Mouse (Mus musculus) neural tube, embryonic 15.5 days (tissue): ENCODE results near the gene Gprin3. TPM values are rescaled to one million over a fixed set of nuclear protein-coding genes. Genes with fewer than 3 reads are reported as not detected.

Experiments used
- ATAC-seq: fragments of 200-750 bp; cut with Nextera tagmentation; 2 replicates; pipeline ENCODE4 v1.8.0; 2017; ENCODE audit warnings: mild to moderate bottlenecking, moderate TSS enrichment, moderate library complexity; ENCODE audit not compliant: low FRiP score
- H3K27ac ChIP-seq: fragments of 300-500 bp; sonication (generic); replicated peaks from 2 replicates; pipeline ENCODE4 v1.5.1; 2015; ENCODE audit warnings: mild to moderate bottlenecking, inconsistent platforms
- H3K27me3 ChIP-seq: fragments of 300-500 bp; sonication (generic); replicated peaks from 2 replicates; pipeline ENCODE4 v1.6.1; 2015; ENCODE audit warnings: inconsistent platforms
- H3K36me3 ChIP-seq: fragments of 300-500 bp; sonication (generic); 2 replicates; pipeline ENCODE4 v1.6.1; 2015; ENCODE audit warnings: inconsistent platforms
- H3K4me1 ChIP-seq: fragments of 300-500 bp; sonication (generic); 2 replicates; pipeline ENCODE4 v1.6.1; 2015; ENCODE audit warnings: inconsistent platforms
- H3K4me2 ChIP-seq: fragments of 300-500 bp; sonication (generic); 2 replicates; pipeline ENCODE4 v1.6.1; 2015; ENCODE audit warnings: inconsistent platforms, mild to moderate bottlenecking, moderate library complexity
- H3K4me3 ChIP-seq: fragments of 300-500 bp; sonication (generic); replicated peaks from 2 replicates; pipeline ENCODE4 v1.5.1; 2015; ENCODE audit warnings: mild to moderate bottlenecking, inconsistent platforms
- H3K9ac ChIP-seq: fragments of 300-500 bp; sonication (generic); replicated peaks from 2 replicates; pipeline ENCODE4 v1.6.1; 2015; ENCODE audit warnings: mild to moderate bottlenecking, inconsistent platforms
- H3K9me3 ChIP-seq: fragments of 300-500 bp; sonication (generic); replicated peaks from 2 replicates; pipeline ENCODE4 v1.6.1; 2016; ENCODE audit warnings: inconsistent platforms
- WGBS: fragments of 180-500 bp; shearing (Covaris S2); methylation state at CpG from one replicate; pipeline ENCODE4 v1.1.7; 2015; ENCODE audit warnings: mixed read lengths; 5-methylcytosine and 5-hydroxymethylcytosine counted together
- polyA plus RNA-seq: library from polyadenylated mRNA; unstranded; fragments of >200 nt; fragmentation: Nextera tagmentation; extraction: Ambion mirVana; gene quantifications from 2 replicates; pipeline ENCODE4 v1.2.1, GENCODE M21; 2015

The Gprin3 gene
- polyA plus RNA-seq, 1 experiment from 2014 or later: 9.2 TPM

DNA sequence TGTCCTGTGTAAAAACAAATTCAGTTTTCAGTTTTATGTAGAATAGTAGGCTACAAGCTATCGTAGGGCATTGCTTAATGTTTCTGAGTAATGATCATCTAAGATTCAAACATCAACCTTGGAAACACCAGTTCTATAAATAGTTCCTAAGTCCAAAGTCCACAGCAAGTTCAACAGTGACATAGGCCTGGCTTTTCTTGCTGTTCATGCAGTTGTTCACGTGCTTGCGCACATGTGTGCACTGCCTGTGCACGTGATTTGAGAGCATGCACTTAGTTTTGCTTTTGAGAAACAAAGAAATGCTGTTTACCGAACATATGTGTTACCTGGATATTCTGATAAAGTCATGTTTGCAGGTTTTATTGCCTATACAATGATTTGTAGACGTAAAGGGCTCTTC, 11.3 kb downstream of the Gprin3 start:
- Histone ChIP-seq H3K4me2 (no peak overlapping the region), H3K4me1 (no peaks in the 10 kb centered on the region)
- 91% methylated on average over 6 of the region's 6 CpGs for WGBS

GRCm38 (mm10) chr6:59412417-59413346, 13.4 kb downstream of the Gprin3 start:
- no peak for ATAC-seq
- no peak overlapping the region for H3K4me3 ChIP-seq
- WGBS: 60% methylated on average over 13 of the region's 13 CpGs
- no peaks in the 10 kb centered on the region for H3K9me3 ChIP-seq
- H3K36me3 ChIP-seq: no peaks in the 10 kb centered on the region
- no peaks in the 10 kb centered on the region for H3K4me1 ChIP-seq
- no peak overlapping the region for H3K4me2 ChIP-seq
- no peak overlapping the region for H3K9ac ChIP-seq
- H3K27ac ChIP-seq: no peak overlapping the region
- no peaks in the 10 kb centered on the region for H3K27me3 ChIP-seq

More for the DNA sequence above, 11.3 kb downstream of the Gprin3 start:
- no peaks in the 10 kb centered on the region for H3K9me3 ChIP-seq
- H3K4me3 ChIP-seq: no peak overlapping the region
- no peaks in the 10 kb centered on the region for H3K27me3 ChIP-seq
- H3K27ac ChIP-seq: no peak overlapping the region
- no peak for ATAC-seq
- H3K9ac ChIP-seq: no peak overlapping the region
- H3K36me3 ChIP-seq: no peaks in the 10 kb centered on the region

- no peak overlapping the region for H3K9ac ChIP-seq
- no peaks in the 10 kb centered on the region for H3K9me3 ChIP-seq
- H3K4me3 ChIP-seq: no peak overlapping the region
- no peaks in the 10 kb centered on the region for H3K27me3 ChIP-seq
- H3K4me2 ChIP-seq: no peak overlapping the region
- ATAC-seq: no peak
- H3K27ac ChIP-seq: no peak overlapping the region
- no peaks in the 10 kb centered on the region for H3K36me3 ChIP-seq
- 74% methylated on average over 3 of the region's 3 CpGs for WGBS
- H3K4me1 ChIP-seq: no peaks in the 10 kb centered on the region
Observed at GRCm38 (mm10) chr6:59409001-59409700, 16.9 kb downstream of the Gprin3 start.

GRCm38 (mm10) chr6:59407482-59407997, 18.6 kb downstream of the Gprin3 start:
- H3K27me3 ChIP-seq: no peaks in the 10 kb centered on the region
- H3K9me3 ChIP-seq: no peaks in the 10 kb centered on the region
- H3K27ac ChIP-seq: no peak overlapping the region
- WGBS: 84% methylated on average over 4 of the region's 4 CpGs
- H3K36me3 ChIP-seq: no peaks in the 10 kb centered on the region
- H3K4me3 ChIP-seq: no peak overlapping the region
- no peak for ATAC-seq
- H3K4me1 ChIP-seq: no peaks in the 10 kb centered on the region
- H3K4me2 ChIP-seq: no peak overlapping the region
- H3K9ac ChIP-seq: no peak overlapping the region

DNA sequence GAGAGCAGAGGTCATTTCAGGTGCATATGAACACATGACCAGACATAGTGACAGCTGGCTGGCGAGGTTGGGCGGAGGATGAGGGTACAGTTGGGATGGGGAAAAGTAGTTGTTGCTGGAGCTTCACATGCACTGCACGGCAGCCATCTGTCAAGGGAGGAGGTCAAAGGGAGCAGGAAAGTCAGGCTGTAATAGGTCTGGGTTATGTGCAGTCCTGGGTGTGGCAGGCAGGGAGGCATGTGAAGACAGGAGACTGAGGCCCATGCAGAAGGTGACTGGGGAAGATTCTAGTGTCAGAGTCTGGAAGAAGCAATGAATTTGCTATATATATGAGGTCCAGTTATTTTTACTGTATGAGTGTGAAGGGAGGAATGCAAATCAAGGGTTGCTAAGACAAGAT, 35.9 kb downstream of the Gprin3 start:
- no peak for ATAC-seq
- no peaks in the 10 kb centered on the region for H3K27me3 ChIP-seq
- H3K36me3 ChIP-seq: no peaks in the 10 kb centered on the region
- no peaks in the 10 kb centered on the region for H3K4me1 ChIP-seq
- no peak overlapping the region for H3K9ac ChIP-seq
- H3K9me3 ChIP-seq: no peaks in the 10 kb centered on the region
- WGBS: 93% methylated on average over 3 of the region's 3 CpGs
- no peak overlapping the region for H3K4me2 ChIP-seq
- H3K27ac ChIP-seq: no peak overlapping the region
- H3K4me3 ChIP-seq: no peak overlapping the region

DNA sequence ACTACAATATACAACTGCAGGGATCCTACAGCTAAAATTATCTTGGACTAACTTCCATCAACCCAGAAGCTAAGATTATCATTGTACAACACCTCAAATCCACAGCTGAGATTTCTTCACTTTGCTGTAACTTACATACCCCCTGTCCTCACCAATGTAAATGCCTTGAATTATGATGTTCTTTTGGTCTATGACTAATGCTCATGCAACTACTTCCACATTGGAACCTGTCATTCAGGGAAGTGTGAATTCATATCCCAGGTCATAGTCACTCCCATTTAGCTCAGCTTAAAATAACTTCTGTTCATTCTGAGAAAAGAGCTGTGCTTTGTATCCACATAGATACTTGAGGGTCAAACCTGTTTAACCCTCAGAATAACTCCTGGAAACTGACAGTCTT, 60.8 kb downstream of the Gprin3 start:
- Histone ChIP-seq H3K4me1 (no peaks in the 10 kb centered on the region), H3K27ac (no peak overlapping the region), H3K27me3 (no peaks in the 10 kb centered on the region), H3K36me3 (no peaks in the 10 kb centered on the region), H3K4me3 (no peak overlapping the region), H3K9ac (no peak overlapping the region), H3K4me2 (no peak overlapping the region), H3K9me3 (no peaks in the 10 kb centered on the region)
- no peak for ATAC-seq

DNA sequence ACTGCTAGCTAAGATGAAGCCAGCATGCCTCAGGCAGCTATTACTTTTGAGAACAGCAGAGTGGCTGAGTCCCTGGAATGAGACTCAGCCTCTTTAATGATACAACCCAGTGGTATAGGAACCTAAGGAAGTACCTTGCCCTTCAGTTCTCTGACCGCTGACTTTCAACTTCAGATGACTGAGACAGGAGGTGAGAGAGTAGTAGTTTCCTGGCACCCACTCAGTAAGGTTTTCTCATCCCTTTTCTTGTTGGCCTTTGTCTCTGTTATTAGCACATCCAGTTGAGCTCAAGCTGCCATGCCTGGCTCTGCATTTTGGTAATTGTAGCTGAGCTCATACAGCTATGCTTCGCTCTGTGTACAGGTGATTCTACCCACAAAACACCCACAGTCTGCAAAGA, 62.8 kb downstream of the Gprin3 start:
- H3K36me3 ChIP-seq: no peaks in the 10 kb centered on the region
- no peak for ATAC-seq
- 93% methylated on average over 2 of the region's 2 CpGs for WGBS
- H3K9ac ChIP-seq: no peak overlapping the region
- no peak overlapping the region for H3K4me2 ChIP-seq
- no peak overlapping the region for H3K27ac ChIP-seq
- H3K4me3 ChIP-seq: no peak overlapping the region
- H3K9me3 ChIP-seq: no peaks in the 10 kb centered on the region
- H3K27me3 ChIP-seq: no peaks in the 10 kb centered on the region
- no peaks in the 10 kb centered on the region for H3K4me1 ChIP-seq

DNA sequence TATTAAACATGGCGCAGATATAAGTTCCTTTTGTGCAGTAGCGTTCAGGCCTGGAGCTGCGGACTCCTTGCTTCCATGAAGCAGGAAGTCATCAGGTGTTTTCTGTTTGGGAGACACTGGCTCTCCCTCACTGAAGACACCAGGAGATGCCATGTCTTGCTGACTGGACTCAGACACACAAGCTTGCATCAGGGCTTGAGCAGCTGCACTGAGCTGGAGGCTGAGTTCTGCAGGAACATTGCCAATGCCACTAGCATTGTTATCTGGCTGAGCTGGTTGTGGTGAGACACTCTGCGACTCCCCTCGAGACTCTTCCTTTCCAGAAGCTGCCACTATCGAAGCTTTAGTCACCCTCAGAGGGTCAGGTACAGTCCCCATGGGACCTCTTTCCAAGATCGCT, 71.2 kb downstream of the Gprin3 start:
- Histone ChIP-seq H3K4me1 (no peaks in the 10 kb centered on the region), H3K27ac (no peak overlapping the region), H3K36me3 (no peaks in the 10 kb centered on the region), H3K4me2 (no peak overlapping the region), H3K9ac (no peak overlapping the region), H3K27me3 (no peaks in the 10 kb centered on the region), H3K9me3 (no peaks in the 10 kb centered on the region), H3K4me3 (no peak overlapping the region)
- ATAC-seq: no peak
- 92% methylated on average over 7 of the region's 7 CpGs for WGBS

DNA sequence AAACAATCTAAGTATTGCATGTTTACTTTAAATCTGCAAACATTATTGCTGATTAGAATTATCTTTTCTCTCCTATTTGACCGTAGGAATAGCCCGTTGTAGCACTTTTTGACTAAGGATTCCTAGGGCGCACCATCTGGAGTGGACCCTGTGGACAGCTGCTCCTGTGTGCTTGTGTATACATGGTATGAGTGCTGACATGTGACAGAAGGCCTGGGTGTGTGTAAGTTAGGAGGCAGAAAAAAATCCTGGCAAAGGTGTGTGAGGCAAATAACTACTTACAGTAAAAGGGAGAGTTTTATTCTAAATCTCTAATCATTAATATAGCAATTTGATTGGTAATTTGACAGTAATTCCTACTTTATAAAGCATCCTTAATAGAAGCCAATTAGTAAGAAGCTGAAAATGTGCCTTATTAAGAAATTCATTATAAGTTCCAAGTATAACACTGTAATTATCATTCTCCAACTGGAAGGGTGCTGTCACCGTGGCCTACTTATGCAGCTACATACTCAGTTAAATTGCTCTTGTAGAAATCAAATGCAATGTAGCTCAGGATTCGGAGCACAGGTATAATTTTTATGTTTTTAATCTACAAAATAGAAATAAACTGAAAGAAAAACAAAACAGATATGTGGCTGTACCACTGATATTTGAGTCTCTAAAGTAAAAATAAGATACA, 74.8 kb downstream of the Gprin3 start:
- H3K36me3 ChIP-seq: no peaks in the 10 kb centered on the region
- H3K9me3 ChIP-seq: no peaks in the 10 kb centered on the region
- H3K4me2 ChIP-seq: no peak overlapping the region
- H3K9ac ChIP-seq: no peak overlapping the region
- 88% methylated on average over 5 of the region's 5 CpGs for WGBS
- H3K27ac ChIP-seq: no peak overlapping the region
- ATAC-seq: no peak
- H3K4me1 ChIP-seq: no peaks in the 10 kb centered on the region
- H3K27me3 ChIP-seq: no peaks in the 10 kb centered on the region
- no peak overlapping the region for H3K4me3 ChIP-seq

- ATAC-seq: no peak
- no peak overlapping the region for H3K9ac ChIP-seq
- H3K4me2 ChIP-seq: no peak overlapping the region
- H3K27ac ChIP-seq: no peak overlapping the region
- WGBS: 87% methylated on average over 1 of the region's 1 CpGs
- no peaks in the 10 kb centered on the region for H3K36me3 ChIP-seq
- no peak overlapping the region for H3K4me3 ChIP-seq
- H3K27me3 ChIP-seq: no peaks in the 10 kb centered on the region
- no peaks in the 10 kb centered on the region for H3K4me1 ChIP-seq
- H3K9me3 ChIP-seq: no peaks in the 10 kb centered on the region
Observed at GRCm38 (mm10) chr6:59348673-59349072, 77.4 kb downstream of the Gprin3 start.

- no peak for ATAC-seq
Observed at GRCm38 (mm10) chr6:59341146-59341545, 84.9 kb downstream of the Gprin3 start.

More at GRCm38 (mm10) chr6:59341146-59341545, 84.9 kb downstream of the Gprin3 start:
- 85% methylated on average over 1 of the region's 1 CpGs for WGBS
- no peak overlapping the region for H3K4me3 ChIP-seq
- H3K27me3 ChIP-seq: no peaks in the 10 kb centered on the region
- H3K9me3 ChIP-seq: no peaks in the 10 kb centered on the region
- no peak overlapping the region for H3K9ac ChIP-seq
- H3K36me3 ChIP-seq: no peaks in the 10 kb centered on the region
- no peaks in the 10 kb centered on the region for H3K4me1 ChIP-seq
- no peak overlapping the region for H3K27ac ChIP-seq
- H3K4me2 ChIP-seq: no peak overlapping the region
